Mouse (Mus musculus) CD4-positive, CD25-positive, alpha-beta regulatory T cell, adult 4 months (primary cell): ENCODE measurements around the gene Senp5. TPM values are rescaled to one million over a fixed set of nuclear protein-coding genes. Genes with fewer than 3 reads are reported as not detected.
A peak's percentile ranks its signal among the peaks of the same experiment; 100 is the strongest.
"Not testable (repeated sequence)": the region's sequence is repeated elsewhere in the genome, so short reads cannot be mapped to it uniquely, and the experiment has no call there.

ENCODE experiments used
- ATAC-seq: one replicate; pipeline ENCODE4 v1.8.0; 2017
- polyA plus RNA-seq, 2 experiments: library from polyadenylated mRNA; unstranded; fragments of 100-300 nt; shearing (Covaris generic); gene quantifications; one replicate each; pipeline ENCODE4 v1.2.1; 2017

Senp5 gene
- 10 to 100 TPM in 1 of 2 experiments, 1 to 10 TPM in 1; 8.3 to 13.3 TPM for polyA plus RNA-seq

DNA sequence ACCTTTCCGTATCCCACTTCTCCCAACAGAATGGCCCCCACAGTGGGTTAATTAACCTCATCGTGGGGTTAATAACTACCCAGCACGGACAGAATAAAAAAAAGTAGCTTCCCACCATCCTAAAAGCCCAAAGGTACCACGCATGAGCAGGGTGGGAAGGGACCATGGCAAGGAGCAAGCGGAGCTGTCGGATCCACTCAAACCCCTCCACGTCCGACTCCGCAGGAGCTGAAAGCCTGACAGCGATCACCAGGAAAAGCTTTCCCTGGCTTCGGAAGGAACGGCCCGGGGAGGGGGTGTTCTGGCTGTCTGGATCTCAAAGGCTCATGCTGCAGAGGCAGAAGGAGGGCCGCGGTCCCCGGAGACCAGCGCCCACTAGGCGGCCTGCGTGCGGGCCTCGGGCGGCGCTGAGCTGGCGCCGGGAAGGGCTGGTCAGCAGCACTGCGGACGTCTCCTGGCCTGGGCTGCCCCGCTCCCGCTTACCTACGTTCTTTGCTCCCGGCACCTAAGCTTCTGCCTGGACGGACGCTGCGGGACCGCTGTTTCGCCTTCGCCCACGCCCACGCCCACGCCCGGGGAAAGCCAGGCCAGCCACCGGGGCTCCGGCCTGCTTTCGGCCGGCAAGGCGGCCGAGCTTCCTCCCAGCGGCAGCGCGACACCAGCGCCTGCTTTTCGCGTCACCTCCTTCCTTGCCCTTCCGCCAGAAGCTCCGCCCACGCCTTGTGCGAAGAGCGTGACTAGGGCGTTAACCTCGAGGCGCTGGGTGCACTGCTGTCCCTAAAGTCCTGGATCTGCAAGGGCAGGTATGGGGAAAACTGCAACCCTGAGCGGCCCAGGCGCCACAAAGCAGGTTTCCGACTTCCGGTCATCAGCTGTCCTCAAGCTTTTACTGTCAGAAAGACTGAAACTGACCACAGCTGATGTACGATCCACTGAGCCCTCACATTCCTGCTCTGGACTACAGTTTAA lies at the start of gene Senp5:
TSS of gene Senp5 (minus strand) at position 779 of the 969 bp plus-strand sequence.
- peak; percentile 100 for ATAC-seq

DNA sequence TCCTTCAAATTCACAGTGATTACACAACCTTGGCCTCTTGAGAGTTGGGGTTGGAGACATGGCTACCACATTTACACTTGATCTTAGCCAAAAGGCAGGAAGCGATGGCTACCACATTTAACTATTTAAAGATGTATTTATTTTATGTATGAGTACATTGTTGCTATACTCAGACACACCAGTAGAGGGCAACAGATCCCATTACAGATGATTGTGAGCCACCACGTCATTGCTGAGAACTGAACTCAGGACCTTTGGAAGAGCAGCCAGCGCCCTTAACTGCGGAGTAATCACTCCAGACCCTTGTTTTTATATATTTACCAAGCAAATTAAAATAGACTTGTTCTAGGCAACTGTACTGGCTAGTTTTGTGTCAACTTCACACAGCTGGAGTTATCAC lies 39.3 kb upstream of the Senp5 start:
- ATAC-seq = no peak

DNA sequence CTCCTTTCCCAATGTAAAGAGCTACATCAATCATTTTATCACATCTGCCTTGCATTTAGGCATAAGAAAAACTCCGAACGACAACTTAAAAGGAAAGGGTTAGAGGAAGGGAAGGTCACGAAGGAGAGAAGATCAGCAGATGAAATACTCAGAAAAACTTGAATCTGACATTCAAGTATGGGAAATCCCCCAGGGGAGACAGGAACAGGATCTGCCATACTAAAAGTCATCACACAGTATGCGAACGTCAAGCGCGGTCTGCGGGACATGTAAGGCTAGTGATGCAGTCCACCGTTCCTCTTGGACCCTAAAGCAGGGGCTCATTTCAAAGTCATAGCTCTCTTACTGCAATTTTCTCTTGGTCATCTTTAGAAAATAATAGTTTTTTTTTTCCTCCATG lies 16.6 kb upstream of the Senp5 start:
- peak; percentile 89 for ATAC-seq

DNA sequence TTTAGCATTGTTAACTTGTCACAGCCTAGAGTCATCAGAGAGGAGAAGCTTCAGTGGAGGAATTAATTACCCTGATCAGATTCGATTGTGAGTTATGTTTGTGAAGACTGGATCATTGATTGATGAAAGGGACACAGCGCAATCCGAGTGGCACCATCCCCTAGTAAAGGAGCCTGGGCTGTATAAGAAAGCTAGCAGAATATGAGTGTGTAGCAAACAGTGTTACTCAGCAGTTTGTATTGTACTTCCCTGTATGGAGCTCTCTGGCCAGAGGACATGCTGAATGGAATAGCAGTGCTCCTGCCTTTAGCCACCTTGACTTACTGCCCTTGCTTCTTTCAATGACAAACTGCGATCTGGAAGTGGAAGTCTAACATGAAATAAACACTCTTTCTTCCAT lies 7.2 kb upstream of the Senp5 start:
- ATAC-seq = no peak

DNA sequence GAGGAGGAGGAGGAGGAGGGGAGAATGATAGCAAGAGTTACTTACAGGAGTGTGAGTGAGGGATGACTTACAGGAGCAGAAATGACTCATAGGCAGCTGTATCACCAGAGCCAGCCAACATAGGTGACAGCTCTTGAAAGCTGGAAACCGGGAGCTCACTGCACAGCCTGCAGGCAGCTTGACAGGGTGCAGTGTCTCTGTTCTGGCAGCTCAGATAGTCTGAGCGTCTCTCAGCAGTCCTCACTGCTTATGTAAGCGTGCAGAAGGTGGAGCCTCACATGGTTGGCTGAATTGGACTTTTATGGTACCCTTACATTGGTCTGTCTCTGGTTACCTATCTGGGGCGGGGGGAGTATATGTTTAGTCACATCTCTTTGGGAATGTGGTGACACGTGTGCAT lies 6.8 kb upstream of the Senp5 start:
- peak; percentile 31 for ATAC-seq

DNA sequence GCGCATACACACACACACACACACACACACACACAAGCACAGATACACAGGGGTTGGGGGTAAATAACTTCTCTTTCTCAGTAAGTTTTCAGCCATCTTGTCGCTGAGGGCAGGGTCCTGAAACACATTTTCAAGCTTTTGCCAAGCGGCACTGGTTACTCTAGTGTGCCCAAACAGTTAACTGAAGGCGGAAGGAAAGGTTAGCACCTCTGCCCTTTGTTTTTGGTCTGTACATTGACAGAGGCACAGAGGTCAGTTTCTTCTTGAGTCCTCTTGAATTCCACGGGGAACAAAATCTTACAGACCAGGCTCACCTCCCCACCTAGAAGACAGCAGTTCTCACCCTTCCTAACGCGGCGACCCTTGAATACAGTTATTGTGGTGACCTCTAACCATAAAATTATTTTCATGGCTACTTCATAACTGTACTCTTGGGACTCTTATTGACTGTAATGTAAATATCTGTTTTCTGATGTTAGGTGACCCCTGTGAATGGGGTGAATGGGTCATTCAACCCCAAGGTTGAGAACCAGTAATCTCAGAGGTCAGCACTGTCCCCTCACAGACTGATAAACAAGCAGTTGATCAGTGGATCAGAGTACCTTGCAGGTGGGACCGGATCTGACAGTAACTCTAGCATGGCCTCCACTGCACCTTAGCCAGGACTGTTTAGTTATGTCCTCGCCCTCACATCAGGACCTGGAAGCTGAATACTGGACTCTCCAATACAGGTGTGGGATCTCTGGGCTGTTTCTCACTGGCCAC lies 5.6 kb upstream of the Senp5 start:
- ATAC-seq = no peak

DNA sequence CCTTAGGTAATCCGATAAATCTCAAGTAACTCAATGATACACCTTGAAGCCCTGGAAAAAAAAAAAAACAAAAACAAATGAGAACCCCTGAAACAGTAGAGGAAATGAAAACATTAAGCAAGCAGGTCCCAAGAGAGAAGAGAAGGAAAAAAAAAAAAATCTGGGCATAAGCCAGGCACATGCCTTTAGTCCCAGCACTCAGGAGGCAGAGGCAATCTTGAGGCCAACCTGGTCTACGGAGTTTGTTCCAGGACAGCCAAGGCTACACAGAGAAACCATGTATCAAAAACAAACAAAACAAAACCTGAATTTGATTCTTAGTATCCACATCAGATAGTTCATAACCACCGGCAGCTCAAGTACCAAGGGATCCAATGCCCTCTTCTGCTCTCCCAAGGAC lies 1.6 kb upstream of the Senp5 start:
- no peak for ATAC-seq

DNA sequence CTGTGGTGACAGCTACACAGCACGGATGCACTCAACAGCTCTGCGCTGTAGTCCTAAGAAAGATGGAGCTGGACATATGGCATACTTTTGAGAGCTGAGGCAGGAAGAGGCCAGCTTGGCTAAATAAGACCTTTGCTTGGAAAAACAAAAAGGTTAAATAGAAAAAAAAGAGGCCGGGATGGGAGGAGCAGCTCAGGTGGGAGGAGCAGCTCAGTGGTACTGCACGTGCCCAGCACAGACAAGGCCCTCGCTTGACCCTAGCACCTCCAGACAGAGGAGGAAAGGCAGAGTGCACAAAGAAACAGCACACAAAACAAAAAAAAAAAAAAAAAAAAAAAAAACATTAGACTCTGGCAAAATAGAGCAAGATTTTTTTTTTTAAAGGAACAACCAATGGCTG lies 6.7 kb downstream of the Senp5 start:
- no peak for ATAC-seq

DNA sequence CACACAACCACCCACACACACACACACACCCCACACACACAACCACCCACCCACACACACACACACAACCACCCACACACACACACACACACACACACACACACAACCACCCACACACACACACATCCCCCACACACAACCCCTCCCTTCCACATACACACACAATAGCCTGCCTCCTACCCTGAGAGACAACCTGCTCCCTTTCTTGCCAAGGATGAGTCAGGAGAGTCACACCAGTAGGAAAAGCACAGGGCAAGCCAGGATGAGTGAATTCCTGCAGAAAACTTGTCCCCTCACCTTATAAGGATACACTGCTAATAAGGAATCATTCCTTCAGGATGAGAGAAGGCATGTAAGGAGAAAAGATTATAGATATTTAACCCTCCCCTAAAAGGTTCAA lies 9.1 kb downstream of the Senp5 start:
- no peak for ATAC-seq

DNA sequence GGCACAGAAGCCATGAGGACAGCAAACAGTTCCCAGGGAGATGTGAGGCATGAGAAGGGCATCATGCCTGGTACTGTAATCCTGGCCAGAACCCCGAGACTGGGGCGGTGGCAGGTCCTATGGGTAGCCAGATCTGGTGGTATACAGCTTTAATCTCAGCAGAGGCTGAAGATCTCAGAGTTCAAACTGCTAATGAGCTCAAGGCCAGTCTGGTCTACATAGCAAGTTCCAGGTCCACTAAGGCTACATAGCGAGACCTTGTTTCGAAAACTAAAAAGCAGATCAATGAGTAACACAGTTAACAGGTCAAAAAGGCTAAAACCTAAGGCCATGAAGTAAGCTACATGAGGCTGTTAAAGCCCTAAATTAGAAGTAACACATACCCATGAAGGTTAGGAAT lies 9.9 kb downstream of the Senp5 start:
- ATAC-seq = no peak

DNA sequence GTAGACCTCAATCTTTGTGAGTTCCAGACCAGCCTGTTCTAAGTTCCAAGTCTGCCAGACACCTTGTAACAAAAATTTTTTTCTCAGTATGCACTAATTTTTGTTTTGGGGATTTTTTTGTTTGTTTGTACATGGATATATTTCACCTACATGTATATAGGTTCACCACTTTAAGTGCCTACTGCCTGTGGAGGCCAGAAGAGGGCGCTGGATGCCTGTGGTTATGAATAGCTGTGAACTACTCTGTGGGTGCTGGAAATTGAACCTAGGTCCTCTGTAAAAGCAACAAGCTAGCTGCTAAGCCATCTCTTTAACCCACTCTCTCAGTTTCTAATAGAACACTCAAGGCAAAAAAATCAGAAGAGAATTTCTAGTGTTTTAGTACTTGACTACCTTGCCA lies 11.0 kb downstream of the Senp5 start:
- no peak for ATAC-seq

DNA sequence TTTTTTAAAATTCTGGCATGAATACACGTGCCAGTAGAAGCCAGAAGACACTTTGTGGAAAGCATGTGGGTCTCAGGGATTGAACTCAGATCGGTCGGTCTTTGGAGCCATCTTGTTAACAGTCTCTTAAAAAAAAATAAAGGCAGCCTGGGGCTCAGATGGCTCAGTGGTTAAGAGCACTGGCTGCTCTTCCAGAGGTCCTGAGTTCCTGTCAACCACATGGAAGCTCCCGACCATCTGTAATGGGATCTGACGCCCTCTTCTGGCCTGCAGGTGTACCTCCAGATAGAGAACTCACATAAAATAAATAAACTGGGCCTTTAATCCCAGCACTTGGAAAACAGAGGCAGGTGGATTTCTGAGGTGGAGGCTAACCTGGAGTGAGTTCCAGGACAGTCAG lies 22.1 kb downstream of the Senp5 start:
- no peak for ATAC-seq

DNA sequence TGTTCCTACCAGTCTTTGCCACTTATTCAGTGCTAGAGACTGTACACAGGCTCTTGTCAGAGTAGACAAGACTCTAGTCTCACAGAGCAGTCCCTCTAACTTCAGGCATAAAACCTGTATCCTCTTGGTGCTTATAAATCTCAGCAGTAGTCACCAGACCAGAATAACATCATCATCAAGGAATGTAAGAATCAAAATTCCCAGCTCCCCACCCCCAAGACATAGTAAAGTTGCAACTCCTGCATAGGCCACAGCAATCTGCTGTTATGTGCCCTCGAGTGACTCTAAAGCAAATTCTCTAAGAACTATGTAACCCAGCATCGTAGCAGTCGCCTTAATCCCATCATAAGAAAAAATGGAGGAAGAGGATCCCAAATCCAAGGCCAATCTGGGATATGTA lies 23.6 kb downstream of the Senp5 start:
- no peak for ATAC-seq

DNA sequence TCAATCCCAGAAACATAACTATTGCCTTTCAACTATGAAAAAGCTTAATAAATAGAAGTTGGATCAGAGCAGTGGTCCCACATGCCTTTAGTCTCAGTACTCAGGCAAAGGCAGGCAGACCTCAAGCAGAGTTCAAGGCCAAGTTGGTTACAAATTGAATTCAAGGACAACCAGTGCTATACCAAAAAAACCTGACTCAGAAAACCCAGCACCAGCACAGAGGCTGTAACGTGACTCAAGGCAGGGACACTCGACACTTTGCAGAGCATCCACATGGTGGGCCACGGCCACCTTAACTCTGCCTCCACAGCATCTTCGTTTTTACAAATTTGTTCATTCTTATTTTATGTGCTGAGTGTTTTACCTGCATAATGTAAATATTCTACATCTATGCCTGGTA lies 27.8 kb downstream of the Senp5 start:
- ATAC-seq = no peak

DNA sequence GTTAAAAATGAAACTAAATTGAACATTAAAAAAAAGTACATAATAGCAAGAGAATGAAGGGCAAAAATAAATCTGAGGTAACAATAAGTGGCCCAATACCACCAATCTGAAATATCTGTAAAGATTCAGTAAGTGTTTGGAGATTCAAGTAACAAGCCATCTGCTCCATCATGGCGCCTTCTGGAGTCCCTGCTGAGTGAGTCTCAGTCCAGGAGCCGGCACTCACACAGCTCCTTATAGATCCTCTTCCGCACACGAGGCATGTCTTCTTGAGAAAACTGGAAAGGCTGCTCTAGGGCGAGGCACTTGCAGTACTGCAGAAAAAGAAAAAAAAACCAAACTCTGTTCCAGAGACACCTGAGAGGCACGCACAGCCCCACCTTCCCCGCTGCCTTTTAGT lies 39.9 kb downstream of the Senp5 start:
- no peak for ATAC-seq

DNA sequence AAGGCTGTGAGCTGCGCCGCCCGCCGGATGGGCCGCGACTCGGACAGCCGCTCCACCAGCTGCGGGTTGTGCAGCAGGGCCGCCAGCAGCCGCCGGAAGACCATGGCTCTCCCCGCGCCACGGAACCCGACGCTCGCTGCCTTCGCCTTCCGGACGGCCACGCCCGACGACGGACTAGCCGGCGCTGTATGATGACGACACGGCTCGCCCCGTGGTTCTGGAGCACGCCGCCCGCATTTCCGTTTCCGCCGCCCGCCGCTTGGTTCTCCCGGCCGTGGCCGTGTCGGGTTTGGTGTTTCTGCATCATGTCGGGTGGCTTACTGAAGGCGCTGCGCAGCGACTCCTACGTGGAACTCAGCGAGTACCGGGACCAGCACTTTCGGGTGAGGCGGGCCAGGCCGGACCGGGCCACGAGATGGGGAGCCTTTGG lies 54.7 kb downstream of the Senp5 start, which contains the start of the genes 0610012G03Rik and Ncbp2:
TSS of gene 0610012G03Rik (minus strand) at position 150 of the 430 bp plus-strand sequence.
TSS of gene Ncbp2 (plus strand) at position 169 of the 430 bp plus-strand sequence.
- peak; percentile 87 for ATAC-seq

DNA sequence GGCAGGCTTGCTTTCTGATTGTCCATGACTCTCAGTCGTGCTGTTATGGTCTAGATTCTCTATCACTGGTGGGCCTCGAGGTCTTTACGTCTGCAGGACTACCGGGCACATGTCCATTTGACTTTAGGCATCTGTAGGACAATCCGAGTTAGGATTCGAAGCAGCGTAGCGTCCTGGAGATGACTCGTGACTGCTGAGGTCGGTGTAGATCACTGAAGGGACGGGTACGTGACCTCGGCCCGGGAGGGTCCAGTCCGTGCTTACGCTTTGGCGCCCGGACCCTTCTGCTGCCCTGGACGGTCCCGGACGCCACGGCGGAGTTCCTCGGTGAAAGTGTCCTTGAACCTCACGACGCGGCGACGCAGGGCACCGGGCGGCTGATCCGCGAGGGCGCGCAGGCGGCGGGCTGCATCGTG lies 55.2 kb downstream of the Senp5 start:
- ATAC-seq = peak; percentile 25

DNA sequence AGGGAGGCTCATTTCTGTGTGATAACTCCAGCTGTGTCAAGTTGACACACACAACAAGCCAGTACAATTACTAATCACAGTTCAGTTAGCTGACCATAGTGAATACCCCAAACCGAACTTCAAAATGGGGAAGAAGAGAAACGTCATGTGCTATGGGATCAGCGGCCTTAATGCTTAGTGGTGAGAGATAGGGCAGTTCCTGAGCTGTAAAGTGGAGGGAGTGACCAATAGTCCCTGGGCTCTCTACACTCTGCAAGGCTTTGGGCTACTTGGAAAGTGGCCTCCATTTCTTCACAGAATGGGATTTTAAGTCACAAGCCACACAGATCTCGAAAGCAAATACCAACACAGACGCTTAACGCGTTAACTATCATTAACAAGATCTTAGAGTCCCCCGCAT lies 55.8 kb downstream of the Senp5 start:
- ATAC-seq = no peak

DNA sequence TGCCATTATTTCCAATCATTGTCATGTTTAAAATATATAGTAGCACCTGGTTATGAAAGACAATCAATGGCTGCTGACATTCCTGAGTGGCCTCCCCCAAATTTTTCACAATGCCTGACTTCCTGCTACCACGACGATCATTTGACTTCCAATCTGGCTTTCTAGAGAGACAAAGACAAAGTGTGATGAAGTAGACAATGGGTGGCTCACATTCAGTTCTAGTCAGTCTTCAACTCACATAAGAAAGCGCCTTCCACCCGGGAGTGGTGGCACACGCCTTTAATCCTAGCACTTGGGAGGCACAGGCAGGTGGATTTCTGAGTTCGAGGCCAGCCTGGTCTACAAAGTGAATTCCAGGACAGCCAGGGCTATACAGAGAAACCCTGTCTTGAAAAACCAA lies 57.1 kb downstream of the Senp5 start:
- not testable (repeated sequence) for ATAC-seq

DNA sequence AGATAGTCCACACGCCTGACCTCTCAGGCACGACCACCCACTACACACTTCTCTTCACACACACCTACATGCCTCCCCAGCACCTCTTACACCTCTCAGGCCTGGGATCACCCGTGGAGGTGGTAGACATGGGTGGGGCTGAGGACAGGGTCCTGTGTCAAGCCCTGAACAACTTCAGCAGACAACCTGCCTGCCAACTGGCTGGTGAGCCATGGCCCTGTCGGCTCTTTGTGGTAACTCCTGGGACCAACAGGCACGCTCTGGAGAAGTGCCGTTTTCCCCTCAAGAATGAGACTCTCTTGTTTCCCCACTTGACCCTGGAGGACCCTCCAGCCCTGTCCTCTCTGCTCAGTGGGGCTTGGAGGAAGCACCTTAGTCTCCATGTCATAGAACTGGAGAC lies 57.7 kb downstream of the Senp5 start:
- ATAC-seq = no peak

DNA sequence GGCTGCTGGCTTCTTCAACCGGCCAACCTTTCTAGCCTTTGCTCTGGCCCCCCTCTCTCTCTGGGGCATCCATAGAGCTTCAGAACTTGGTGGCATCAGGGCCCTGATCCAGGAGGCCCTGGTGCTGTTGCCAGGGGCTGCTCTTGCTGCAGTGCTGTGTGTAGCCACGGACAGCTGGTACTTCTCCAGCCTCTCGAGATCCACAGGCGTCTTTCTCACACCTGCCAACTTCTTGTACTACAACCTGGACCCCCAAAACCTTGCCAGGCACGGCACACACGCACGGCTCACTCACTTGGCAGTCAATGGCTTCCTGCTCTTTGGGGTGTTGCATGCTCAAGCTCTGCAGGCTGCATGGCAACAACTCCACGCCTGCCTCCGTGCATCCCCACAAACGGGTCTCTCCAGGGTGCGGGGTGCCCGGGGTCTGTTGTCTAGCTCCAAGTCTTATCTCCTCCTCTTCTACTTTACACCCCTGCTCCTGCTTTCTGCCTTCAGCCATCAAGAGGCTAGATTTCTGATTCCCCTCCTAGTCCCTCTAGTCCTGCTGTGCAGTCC lies 58.3 kb downstream of the Senp5 start:
- no peak for ATAC-seq

DNA sequence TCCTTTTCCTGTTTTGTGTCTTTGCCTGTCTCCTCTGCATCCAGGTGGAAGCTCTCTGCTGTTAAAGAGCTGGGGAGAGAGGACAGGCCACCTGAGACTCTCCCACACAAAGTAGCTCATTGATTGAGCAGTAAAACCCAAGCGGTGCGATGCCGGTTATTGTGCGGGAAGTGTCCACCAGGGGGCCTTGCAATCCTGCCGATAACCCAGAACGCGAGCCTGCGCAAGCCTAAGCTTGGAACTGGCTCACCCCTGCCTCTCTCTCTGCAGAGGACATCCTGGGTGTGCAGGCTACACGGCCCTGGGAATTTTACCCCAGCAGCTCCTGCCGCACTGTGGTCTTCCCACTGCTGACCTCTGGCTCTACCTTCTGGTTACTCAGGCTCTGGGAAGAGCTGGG lies 59.1 kb downstream of the Senp5 start:
- peak; percentile 64 for ATAC-seq

DNA sequence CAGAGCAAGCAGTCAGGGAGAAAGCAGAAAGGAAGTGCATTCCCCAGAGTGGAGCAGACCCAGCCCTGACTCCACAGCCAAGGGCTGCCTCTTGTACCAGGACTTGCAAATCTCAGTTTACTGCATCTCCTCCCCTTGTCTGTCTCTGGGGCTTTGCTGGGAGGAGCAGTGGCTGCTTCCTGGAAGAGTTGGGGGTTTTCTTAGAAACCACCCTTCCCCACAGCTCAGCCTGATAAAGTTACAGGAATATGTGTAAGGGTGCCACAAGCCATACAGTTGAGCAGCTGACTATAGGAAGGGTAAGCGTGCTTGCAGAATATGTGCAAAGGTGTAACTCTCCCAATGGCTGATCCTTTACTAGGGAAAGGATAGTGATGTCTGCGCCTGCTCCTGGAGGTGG lies 62.5 kb downstream of the Senp5 start:
- no peak for ATAC-seq
